Mouse (Mus musculus) forebrain, embryonic 13.5 days (tissue): ENCODE results near the gene Ksr1. TPM values are rescaled to one million over a fixed set of nuclear protein-coding genes. Genes with fewer than 3 reads are reported as not detected.

ENCODE experiments used
- ATAC-seq: fragments of 200-750 bp; cut with Nextera tagmentation; 2 replicates; pipeline ENCODE4 v1.8.0; 2017
- H3K27ac ChIP-seq: fragments of 300-500 bp; sonication (generic); 2 replicates; pipeline ENCODE4 v1.5.1; 2015; ENCODE audit warnings: inconsistent platforms, mild to moderate bottlenecking, moderate library complexity
- H3K27me3 ChIP-seq: fragments of 300-500 bp; sonication (generic); 2 replicates; pipeline ENCODE4 v1.6.1; 2015; ENCODE audit warnings: mild to moderate bottlenecking, inconsistent platforms
- H3K36me3 ChIP-seq: fragments of 300-500 bp; sonication (generic); 2 replicates; pipeline ENCODE4 v1.6.1; 2015; ENCODE audit warnings: mild to moderate bottlenecking, inconsistent platforms; ENCODE audit not compliant: poor library complexity, severe bottlenecking
- H3K4me1 ChIP-seq: fragments of 300-500 bp; sonication (generic); 2 replicates; pipeline ENCODE4 v1.6.1; 2015; ENCODE audit warnings: inconsistent platforms
- H3K4me2 ChIP-seq: fragments of 300-500 bp; sonication (generic); 2 replicates; pipeline ENCODE4 v1.6.1; 2015; ENCODE audit warnings: inconsistent platforms, mild to moderate bottlenecking, moderate library complexity
- H3K4me3 ChIP-seq: fragments of 300-500 bp; sonication (generic); 2 replicates; pipeline ENCODE4 v1.5.1; 2015; ENCODE audit warnings: mild to moderate bottlenecking, inconsistent platforms
- H3K9ac ChIP-seq: fragments of 300-500 bp; sonication (generic); 2 replicates; pipeline ENCODE4 v1.6.1; 2015; ENCODE audit warnings: mild to moderate bottlenecking, inconsistent platforms
- H3K9me3 ChIP-seq: fragments of 300-500 bp; sonication (generic); replicated peaks from 2 replicates; pipeline ENCODE4 v1.6.1; 2016; ENCODE audit warnings: inconsistent platforms
- WGBS: fragments of 180-500 bp; shearing (Covaris S2); methylation state at CpG from one replicate; pipeline ENCODE4 v1.1.7; 2015; 5-methylcytosine and 5-hydroxymethylcytosine counted together
- polyA plus RNA-seq: library from polyadenylated mRNA; unstranded; fragments of >200 nt; fragmentation: Nextera tagmentation; extraction: Ambion mirVana; gene quantifications from 2 replicates; pipeline ENCODE4 v1.2.1, GENCODE M21; 2015

Gene Ksr1
- polyA plus RNA-seq, 1 experiment from 2014 or later = 4.1 TPM

DNA sequence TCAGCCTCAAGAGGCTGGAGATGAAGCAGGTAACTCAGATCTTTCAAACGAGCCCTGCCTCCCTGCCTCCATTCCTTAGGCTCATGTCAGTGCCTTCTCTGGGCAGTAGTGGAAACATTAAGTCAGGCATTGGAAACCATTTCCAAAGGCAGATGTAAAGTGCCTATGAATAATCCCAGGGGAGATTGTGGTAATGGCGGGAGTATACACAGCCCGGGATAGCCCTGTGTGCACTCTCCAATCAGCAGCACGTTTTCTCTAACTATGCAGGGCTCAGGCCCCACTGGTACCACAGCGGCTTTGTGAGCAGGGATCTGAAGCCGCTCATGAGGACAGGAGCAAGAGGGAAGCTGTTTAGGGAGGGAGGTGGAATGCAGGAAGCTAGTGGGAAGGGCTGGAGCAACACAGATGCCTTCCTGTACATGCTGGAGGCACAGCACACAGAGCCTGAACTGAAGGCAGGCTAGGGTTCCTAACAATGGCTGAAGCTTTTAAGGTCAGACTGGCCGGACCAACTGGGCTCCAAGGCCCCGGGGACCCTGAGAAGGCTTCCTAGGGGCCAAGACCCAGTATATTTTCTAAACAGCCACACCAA lies 99.5 kb downstream of the Ksr1 start:
- Histone ChIP-seq H3K4me2 (no peak overlapping the region), H3K9ac (0 out of 2 replicates have a peak overlapping the region, but pooled peaks have one; percentile 35), H3K9me3 (peaks cover 6% of the 10 kb centered on the region; the same call in 1 of the 2 replicates), H3K4me1 (peaks cover 10% of the 10 kb centered on the region), H3K27me3 (no peaks in the 10 kb centered on the region), H3K27ac (peak overlapping the region; percentile 25; the same call in 1 of the 2 replicates), H3K4me3 (no peak overlapping the region), H3K36me3 (peaks cover 25% of the 10 kb centered on the region)
- no peak for ATAC-seq
- 61% methylated on average over 8 of the region's 8 CpGs for WGBS

- Histone ChIP-seq H3K9ac (no peak overlapping the region), H3K4me2 (no peak overlapping the region), H3K4me1 (peaks cover 10% of the 10 kb centered on the region), H3K9me3 (peaks cover 6% of the 10 kb centered on the region; the same call in 1 of the 2 replicates), H3K27me3 (no peaks in the 10 kb centered on the region), H3K27ac (no peak overlapping the region), H3K4me3 (no peak overlapping the region), H3K36me3 (peaks cover 33% of the 10 kb centered on the region)
- WGBS = 91% methylated on average over 9 of the region's 9 CpGs
- ATAC-seq = no peak
Observed at GRCm38 (mm10) chr11:79045231-79045630, 101.0 kb downstream of the Ksr1 start.

GRCm38 (mm10) chr11:79044798-79045197 lies 101.4 kb downstream of the Ksr1 start:
- H3K4me2 ChIP-seq = no peak overlapping the region
- H3K9ac ChIP-seq = no peak overlapping the region
- peaks cover 6% of the 10 kb centered on the region; the same call in 1 of the 2 replicates for H3K9me3 ChIP-seq
- ATAC-seq = no peak
- 97% methylated on average over 25 of the region's 25 CpGs for WGBS
- H3K4me1 ChIP-seq = peaks cover 10% of the 10 kb centered on the region
- H3K27me3 ChIP-seq = no peaks in the 10 kb centered on the region
- peaks cover 34% of the 10 kb centered on the region for H3K36me3 ChIP-seq
- no peak overlapping the region for H3K27ac ChIP-seq
- no peak overlapping the region for H3K4me3 ChIP-seq

- WGBS = 49% methylated on average over 14 of the region's 14 CpGs
- Histone ChIP-seq H3K9me3 (no peaks in the 10 kb centered on the region), H3K4me3 (no peak overlapping the region), H3K4me1 (peaks cover 11% of the 10 kb centered on the region), H3K36me3 (peaks cover 29% of the 10 kb centered on the region), H3K27me3 (no peaks in the 10 kb centered on the region), H3K4me2 (no peak overlapping the region), H3K27ac (no peak overlapping the region), H3K9ac (no peak overlapping the region)
- ATAC-seq = no peak
Observed at GRCm38 (mm10) chr11:79041908-79042430, 104.2 kb downstream of the Ksr1 start.

DNA sequence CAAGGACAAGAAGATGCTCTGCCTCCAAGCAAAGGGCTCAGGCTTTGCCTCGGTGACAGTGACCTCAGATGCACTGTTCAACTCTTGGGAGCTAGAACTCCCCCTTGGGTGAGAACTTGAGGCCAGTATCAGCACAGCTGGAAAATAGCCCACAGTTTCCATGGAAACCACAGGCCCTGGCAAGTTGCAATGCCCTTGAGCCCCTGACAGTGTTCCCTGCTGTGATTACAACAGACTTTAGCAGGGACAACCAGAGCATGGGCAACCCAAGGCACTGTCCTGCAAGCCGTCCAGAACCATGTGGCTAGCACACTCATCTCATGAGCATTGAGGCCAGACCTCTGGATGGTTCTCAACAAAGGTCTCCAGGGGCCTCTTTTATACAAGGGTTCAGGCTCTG lies 106.7 kb downstream of the Ksr1 start:
- 48% methylated on average over 2 of the region's 2 CpGs for WGBS
- Histone ChIP-seq H3K4me1 (peaks cover 16% of the 10 kb centered on the region), H3K27me3 (no peaks in the 10 kb centered on the region)

DNA sequence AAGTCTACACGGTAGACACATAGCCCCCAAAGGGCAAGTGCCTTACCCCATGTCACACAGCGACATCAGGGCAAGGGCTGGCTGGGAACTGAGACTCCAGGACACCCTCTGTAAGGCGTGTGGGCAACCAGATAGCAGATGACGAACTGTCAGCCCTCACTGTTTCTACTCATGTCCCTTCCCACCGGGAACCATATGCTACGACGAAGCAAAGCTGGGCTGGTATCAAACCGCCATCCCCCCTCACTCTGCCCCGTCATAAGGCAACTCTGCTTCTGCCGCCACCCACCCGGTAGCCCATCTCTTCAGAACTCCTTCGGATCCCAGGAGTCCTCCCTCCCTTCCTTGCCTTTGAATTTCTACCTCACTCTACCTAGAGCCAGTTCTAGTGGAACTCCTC lies 108.7 kb downstream of the Ksr1 start:
- no peaks in the 10 kb centered on the region for H3K27me3 ChIP-seq
- 87% methylated on average over 12 of the region's 12 CpGs for WGBS
- no peak overlapping the region for H3K27ac ChIP-seq

More for the DNA sequence above, 106.7 kb downstream of the Ksr1 start:
- Histone ChIP-seq H3K9ac (no peak overlapping the region), H3K4me3 (no peak overlapping the region), H3K4me2 (no peak overlapping the region), H3K9me3 (no peaks in the 10 kb centered on the region), H3K36me3 (peaks cover 23% of the 10 kb centered on the region), H3K27ac (no peak overlapping the region)
- ATAC-seq = no peak

DNA sequence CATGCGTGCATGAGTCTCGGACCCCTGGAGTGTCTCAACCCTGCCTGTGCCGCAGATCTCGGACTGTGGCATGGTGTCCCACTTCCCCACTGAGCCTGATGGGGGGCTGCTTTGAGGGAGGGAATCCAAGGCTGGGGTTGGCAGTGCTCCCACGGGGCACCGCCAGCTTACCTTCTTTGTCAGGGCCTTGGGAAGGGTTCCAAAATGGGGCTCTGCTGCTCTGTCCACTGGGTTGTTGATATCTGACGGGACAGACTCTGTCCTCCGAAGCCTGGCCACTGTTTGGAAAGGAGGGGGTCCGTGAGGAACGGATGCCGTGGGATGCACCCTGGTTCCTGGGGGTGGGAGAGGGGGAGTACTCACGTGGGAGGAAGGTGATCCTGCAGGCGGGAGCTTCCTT lies 109.9 kb downstream of the Ksr1 start:
- no peak overlapping the region for H3K4me3 ChIP-seq
- H3K36me3 ChIP-seq = peaks cover 22% of the 10 kb centered on the region
- H3K4me2 ChIP-seq = 0 out of 2 replicates have a peak overlapping the region, but pooled peaks have one; percentile 0
- no peak overlapping the region for H3K9ac ChIP-seq
- no peak overlapping the region for H3K27ac ChIP-seq
- H3K9me3 ChIP-seq = no peaks in the 10 kb centered on the region
- no peaks in the 10 kb centered on the region for H3K27me3 ChIP-seq
- H3K4me1 ChIP-seq = peaks cover 16% of the 10 kb centered on the region
- WGBS = 71% methylated on average over 13 of the region's 13 CpGs
- no peak for ATAC-seq

More for the DNA sequence above, 108.7 kb downstream of the Ksr1 start:
- no peak for ATAC-seq
- peaks cover 16% of the 10 kb centered on the region for H3K4me1 ChIP-seq
- H3K4me2 ChIP-seq = no peak overlapping the region
- peaks cover 16% of the 10 kb centered on the region for H3K36me3 ChIP-seq
- H3K4me3 ChIP-seq = no peak overlapping the region
- H3K9ac ChIP-seq = no peak overlapping the region
- H3K9me3 ChIP-seq = no peaks in the 10 kb centered on the region

GRCm38 (mm10) chr11:79033636-79034035 lies 112.6 kb downstream of the Ksr1 start:
- H3K9ac ChIP-seq = no peak overlapping the region
- 0 out of 2 replicates have a peak, but pooled peaks cover 13% of the 10 kb centered on the region for H3K36me3 ChIP-seq
- H3K27me3 ChIP-seq = no peaks in the 10 kb centered on the region
- no peak overlapping the region for H3K27ac ChIP-seq
- H3K4me1 ChIP-seq = peaks cover 18% of the 10 kb centered on the region
- WGBS = 91% methylated on average over 11 of the region's 11 CpGs
- H3K4me2 ChIP-seq = no peak overlapping the region
- H3K4me3 ChIP-seq = no peak overlapping the region
- no peaks in the 10 kb centered on the region for H3K9me3 ChIP-seq
- no peak for ATAC-seq

DNA sequence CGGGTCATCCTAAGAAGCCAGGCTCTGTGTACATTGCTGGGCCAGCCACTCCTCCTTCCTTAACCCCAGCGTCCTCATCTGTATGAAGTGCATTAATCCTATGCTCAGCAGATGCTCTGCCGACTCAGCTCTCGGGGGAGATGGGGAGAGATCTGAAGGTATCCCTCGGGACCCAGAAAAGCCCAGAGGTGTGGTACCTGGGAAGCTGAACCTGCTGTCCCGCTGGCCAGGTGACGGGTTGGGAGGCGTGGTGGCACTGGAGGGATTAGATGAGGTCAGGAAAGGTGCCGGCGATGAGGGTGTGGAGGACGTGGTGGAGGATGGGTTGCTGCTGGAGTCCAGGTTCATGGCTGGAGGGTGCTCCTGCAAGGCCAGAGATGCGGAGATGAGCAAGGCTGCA lies 113.2 kb downstream of the Ksr1 start:
- no peaks in the 10 kb centered on the region for H3K9me3 ChIP-seq
- H3K27ac ChIP-seq = no peak overlapping the region
- H3K27me3 ChIP-seq = no peaks in the 10 kb centered on the region
- peaks cover 15% of the 10 kb centered on the region; the same call in 1 of the 2 replicates for H3K36me3 ChIP-seq
- no peak for ATAC-seq
- H3K4me2 ChIP-seq = no peak overlapping the region
- H3K4me3 ChIP-seq = no peak overlapping the region
- WGBS = 85% methylated on average over 12 of the region's 12 CpGs
- H3K4me1 ChIP-seq = peaks cover 18% of the 10 kb centered on the region
- H3K9ac ChIP-seq = no peak overlapping the region

GRCm38 (mm10) chr11:79031452-79031746 lies 114.8 kb downstream of the Ksr1 start:
- 76% methylated on average over 5 of the region's 5 CpGs for WGBS
- Histone ChIP-seq H3K4me1 (peaks cover 14% of the 10 kb centered on the region), H3K4me3 (no peak overlapping the region), H3K9ac (no peak overlapping the region), H3K9me3 (no peaks in the 10 kb centered on the region), H3K4me2 (no peak overlapping the region), H3K27ac (no peak overlapping the region), H3K27me3 (no peaks in the 10 kb centered on the region), H3K36me3 (peaks cover 24% of the 10 kb centered on the region; the same call in 1 of the 2 replicates)
- ATAC-seq = no peak

GRCm38 (mm10) chr11:79030570-79031451 lies 115.4 kb downstream of the Ksr1 start:
- peak; percentile 74 for ATAC-seq
- H3K27me3 ChIP-seq = no peaks in the 10 kb centered on the region
- H3K27ac ChIP-seq = no peak overlapping the region; the same call in 1 of the 2 replicates
- peaks cover 9% of the 10 kb centered on the region for H3K4me1 ChIP-seq
- peaks cover 24% of the 10 kb centered on the region; the same call in 1 of the 2 replicates for H3K36me3 ChIP-seq
- H3K9ac ChIP-seq = no peak overlapping the region
- H3K4me3 ChIP-seq = no peak overlapping the region
- no peaks in the 10 kb centered on the region for H3K9me3 ChIP-seq
- 52% methylated on average over 19 of the region's 19 CpGs for WGBS
- no peak overlapping the region for H3K4me2 ChIP-seq

- H3K4me2 ChIP-seq = no peak overlapping the region
- no peak overlapping the region for H3K9ac ChIP-seq
- peaks cover 40% of the 10 kb centered on the region for H3K36me3 ChIP-seq
- H3K27ac ChIP-seq = no peak overlapping the region
- no peaks in the 10 kb centered on the region for H3K9me3 ChIP-seq
- ATAC-seq = no peak
- no peak overlapping the region for H3K4me3 ChIP-seq
- WGBS = 79% methylated on average over 6 of the region's 6 CpGs
- H3K4me1 ChIP-seq = no peaks in the 10 kb centered on the region
- H3K27me3 ChIP-seq = no peaks in the 10 kb centered on the region
Observed at GRCm38 (mm10) chr11:79023751-79024150, 122.5 kb downstream of the Ksr1 start.
